Mouse (Mus musculus): ENCODE data around the gene Sall1.

The Sall1 gene

DNA sequence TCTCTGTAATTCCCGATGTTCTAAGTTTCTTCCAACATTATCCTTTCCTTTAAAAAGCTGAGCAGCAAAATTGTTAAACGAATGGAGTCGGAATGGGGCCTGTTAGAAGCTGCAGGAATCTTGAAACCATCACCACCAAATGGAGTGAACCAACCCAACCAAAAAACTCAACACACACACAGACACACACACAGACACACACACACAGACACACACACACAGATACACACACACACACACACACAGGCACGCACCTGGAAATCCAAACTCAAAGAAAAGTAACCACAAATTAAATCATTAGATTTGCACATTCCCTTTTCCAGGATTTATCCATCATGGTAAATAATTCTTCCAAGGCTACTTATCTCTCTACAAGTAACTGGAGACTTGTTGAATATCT is 5.0 kb downstream of the Sall1 start:
- no peak for DNase-seq (ENCODE audit: low spot score)

- DNase-seq (ENCODE audit: low spot score), result no peak
These were observed 6.3 kb downstream of the Sall1 start for GRCm38 (mm10) chr8:89037536-89038236.

- no peak for DNase-seq (ENCODE audit: low spot score)
These were observed 11.6 kb downstream of the Sall1 start for GRCm38 (mm10) chr8:89032412-89032811.

- no peak for DNase-seq (ENCODE audit: low spot score)
These were observed 15.8 kb downstream of the Sall1 start for GRCm38 (mm10) chr8:89028156-89028555.

- no peak for DNase-seq (ENCODE audit: low spot score)
These were observed 17.8 kb downstream of the Sall1 start for GRCm38 (mm10) chr8:89026139-89026520.

- DNase-seq (ENCODE audit: low spot score), result no peak
These were observed 18.5 kb downstream of the Sall1 start for GRCm38 (mm10) chr8:89025281-89026138.

DNA sequence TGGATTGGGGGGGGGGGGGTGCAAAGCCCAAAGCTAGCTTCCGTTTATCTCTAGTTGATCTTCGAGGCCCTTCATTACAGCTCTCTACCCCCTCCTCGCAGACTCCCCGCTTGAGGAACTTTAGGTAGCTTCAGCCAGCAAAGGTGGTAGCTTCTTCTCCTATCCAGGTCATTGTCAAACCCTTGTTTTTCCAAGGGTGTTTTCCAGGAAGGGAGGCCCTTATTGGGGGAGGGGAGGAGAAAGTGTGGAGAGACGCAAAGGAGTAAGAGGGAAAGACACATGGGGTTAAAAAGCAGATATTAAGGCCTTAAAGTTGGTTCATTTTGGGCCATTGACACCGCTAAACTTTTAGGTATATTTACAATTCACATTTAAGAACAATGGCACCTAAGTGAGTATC is 19.2 kb downstream of the Sall1 start:
- no peak for DNase-seq (ENCODE audit: low spot score)

- no peak for DNase-seq (ENCODE audit: low spot score)
These were observed 22.8 kb downstream of the Sall1 start for GRCm38 (mm10) chr8:89021139-89021538.

- DNase-seq (ENCODE audit: low spot score), result no peak
These were observed 26.1 kb downstream of the Sall1 start for GRCm38 (mm10) chr8:89017891-89018290.

GRCm38 (mm10) chr8:89016465-89017070 is 27.4 kb downstream of the Sall1 start:
- no peak for DNase-seq (ENCODE audit: low spot score)

DNA sequence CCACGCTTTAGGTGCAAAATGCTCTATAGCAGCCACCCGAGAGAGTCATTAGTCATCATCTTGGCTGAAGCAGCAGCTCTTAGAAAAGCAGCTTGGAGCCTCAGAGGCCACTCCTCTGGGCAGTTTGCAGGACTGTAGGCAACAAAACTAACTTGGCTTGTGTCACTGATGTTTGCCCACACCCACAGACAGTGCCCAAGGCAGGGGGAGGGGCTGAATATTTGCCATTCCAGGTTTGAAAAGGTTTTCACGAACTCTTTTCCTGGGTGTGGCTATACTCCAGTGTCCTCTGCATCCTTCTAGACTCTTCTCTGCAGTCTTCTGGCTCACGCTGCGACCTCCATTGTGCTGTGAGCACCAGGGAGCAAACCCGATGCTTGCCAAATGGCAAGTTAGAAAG is 28.4 kb downstream of the Sall1 start:
- no peak for DNase-seq (ENCODE audit: low spot score)

GRCm38 (mm10) chr8:89012853-89013534 is 31.0 kb downstream of the Sall1 start:
- no peak for DNase-seq (ENCODE audit: low spot score)

GRCm38 (mm10) chr8:89012024-89012712 is 31.8 kb downstream of the Sall1 start:
- DNase-seq (ENCODE audit: low spot score), result no peak

GRCm38 (mm10) chr8:89008784-89009183 is 35.2 kb downstream of the Sall1 start:
- DNase-seq (ENCODE audit: low spot score), result no peak

DNA sequence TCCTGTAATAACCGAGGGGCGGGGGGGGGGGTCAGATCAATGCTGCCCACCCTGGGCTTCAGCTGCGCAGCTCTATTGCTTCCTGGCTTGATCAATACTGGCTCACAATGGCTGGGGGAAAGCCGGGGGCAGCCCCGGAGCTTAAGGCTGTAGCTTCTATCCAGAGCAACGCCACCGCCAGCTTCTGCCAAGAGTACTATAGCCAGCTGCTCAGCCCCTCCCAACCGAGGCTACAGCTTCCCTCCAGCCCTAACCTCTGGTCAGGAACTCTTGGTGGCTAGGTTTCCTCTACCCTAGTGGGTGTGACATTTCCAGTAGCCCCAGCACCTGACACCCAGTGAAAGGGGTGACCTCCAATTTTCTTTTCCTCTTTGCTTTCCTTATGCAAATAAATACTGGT is 36.8 kb downstream of the Sall1 start:
- no peak for DNase-seq (ENCODE audit: low spot score)

DNA sequence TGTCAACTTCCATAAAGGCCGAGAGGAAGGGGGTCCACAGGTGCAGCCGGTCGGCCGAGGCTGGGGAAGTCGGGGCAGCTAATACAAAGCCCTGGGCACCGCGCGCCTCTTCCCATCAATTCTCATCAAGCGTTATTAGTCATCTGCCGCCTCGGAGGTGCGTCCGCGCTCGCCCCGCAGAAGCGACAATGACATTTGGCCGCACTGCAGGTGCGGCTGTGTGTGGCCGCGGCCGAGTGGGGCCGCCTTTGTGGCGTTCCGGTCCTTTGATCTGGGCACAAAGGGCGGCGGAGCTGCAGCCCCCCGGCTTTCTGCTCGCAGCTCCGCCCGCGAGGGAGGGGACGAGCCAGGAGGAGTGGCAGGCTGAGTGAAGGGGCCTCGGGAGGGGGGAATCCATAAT is 37.5 kb downstream of the Sall1 start:
- DNase-seq (ENCODE audit: low spot score), result no peak

- DNase-seq (ENCODE audit: low spot score), result no peak
These were observed 38.2 kb downstream of the Sall1 start for GRCm38 (mm10) chr8:89005797-89006196.

GRCm38 (mm10) chr8:89004041-89004440 is 39.9 kb downstream of the Sall1 start:
- DNase-seq (ENCODE audit: low spot score), result no peak

GRCm38 (mm10) chr8:89003336-89003896 is 40.5 kb downstream of the Sall1 start:
- no peak for DNase-seq (ENCODE audit: low spot score)

- no peak for DNase-seq (ENCODE audit: low spot score)
These were observed 41.8 kb downstream of the Sall1 start for GRCm38 (mm10) chr8:89002128-89002527.

DNA sequence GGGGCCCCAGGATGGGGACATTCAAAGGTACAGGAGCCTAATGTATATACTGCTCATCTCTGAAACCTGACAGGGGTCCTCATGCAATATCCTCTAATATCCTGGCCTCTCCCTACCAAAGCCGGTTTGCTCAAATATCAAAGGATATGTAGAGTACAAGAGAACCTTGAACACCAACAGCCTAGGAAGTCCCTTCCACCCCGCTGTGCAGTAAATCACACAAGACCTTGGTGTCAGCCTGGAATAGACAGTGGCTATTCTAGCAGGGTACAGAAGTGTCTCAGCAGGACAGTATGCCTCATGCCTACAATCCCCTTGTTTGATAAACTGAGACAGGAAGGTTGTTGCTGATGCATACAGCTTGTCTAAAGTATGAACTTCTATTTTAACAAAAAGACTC is 46.7 kb downstream of the Sall1 start:
- no peak for DNase-seq (ENCODE audit: low spot score)
